Mouse (Mus musculus) lung, postnatal 0 days (tissue): ENCODE measurements at regions not wholly inside any gene's neighbourhood (a gene's known extent, or its start where the extent isn't known, plus 50 kb on each side); places are given as distances from the start of the nearest gene placed in this dataset.

Experiments used
- CTCF ChIP-seq: IDR thresholded peaks from 2 replicates; pipeline ENCODE4 v1.5.1; 2016; ENCODE audit warnings: antibody characterized with exemption, mild to moderate bottlenecking
- EP300 ChIP-seq: IDR thresholded peaks from 2 replicates; pipeline ENCODE4 v1.6.1; 2016; ENCODE audit warnings: antibody characterized with exemption, mild to moderate bottlenecking, control low read depth

DNA sequence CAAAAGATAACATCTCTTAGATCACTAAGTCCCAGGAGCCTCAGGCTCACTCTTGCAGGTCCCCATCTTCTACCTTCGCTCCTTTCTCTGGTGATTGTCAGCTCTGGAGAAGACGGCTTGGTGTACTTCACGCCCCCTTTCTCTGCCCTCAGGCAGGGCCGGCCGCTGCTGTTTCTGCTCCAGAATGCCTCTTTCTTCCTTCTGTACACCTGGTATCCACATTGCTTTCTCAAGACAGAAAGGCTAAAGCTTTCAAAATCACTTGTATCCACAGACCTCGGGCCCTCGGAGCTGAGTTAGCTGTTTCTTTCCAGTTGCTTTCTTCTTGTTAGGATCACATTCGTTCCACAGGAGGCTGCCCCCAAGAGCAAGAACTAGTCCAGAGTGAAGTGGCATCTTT lies 98.2 kb upstream of the Satb2 start:
- TF ChIP-seq CTCF (no peak), EP300 (no peak)
